Mouse (Mus musculus): ENCODE data around the gene Cldn34c3.
"Not testable (repeated sequence)": the region's sequence is repeated elsewhere in the genome, so short reads cannot be mapped to it uniquely, and the experiment has no call there.

The Cldn34c3 gene

GRCm38 (mm10) chrX:123793365-123793764 lies at the start of gene Cldn34c3:
Gene Cldn34c3 (plus strand): TSS chrX:123793665.
- DNase-seq (ENCODE audit: low spot score in 2 of 2): not testable (repeated sequence)
